Mouse (Mus musculus) olfactory bulb, adult 2 months (tissue): ENCODE measurements around the gene Gm20532. TPM values are rescaled to one million over a fixed set of nuclear protein-coding genes. Genes with fewer than 3 reads are reported as not detected.

ENCODE experiments used
- H3K27ac ChIP-seq: fragments of 200-500 bp; 2 replicates; pipeline ENCODE4 v1.5.1; 2012; ENCODE audit warnings: low read depth, low read length; ENCODE audit not compliant: insufficient read depth
- H3K4me1 ChIP-seq: fragments of 200-500 bp; 2 replicates; pipeline ENCODE4 v1.6.1; 2012; ENCODE audit warnings: low read length; ENCODE audit not compliant: control insufficient read depth, insufficient read depth
- H3K4me3 ChIP-seq: fragments of 200-500 bp; 2 replicates; pipeline ENCODE4 v1.5.1; 2012; ENCODE audit warnings: mild to moderate bottlenecking, low read depth, low read length, moderate library complexity; ENCODE audit not compliant: insufficient read depth
- CTCF ChIP-seq: fragments of 200-500 bp; IDR thresholded peaks from 2 replicates; pipeline ENCODE4 v1.5.1; 2012; ENCODE audit warnings: low read depth, mild to moderate bottlenecking, low read length, moderate library complexity; ENCODE audit not compliant: insufficient read depth
- POLR2A ChIP-seq: fragments of 200-500 bp; IDR thresholded peaks from 2 replicates; pipeline ENCODE4 v1.6.1; 2012; ENCODE audit warnings: mild to moderate bottlenecking, low read depth, low read length, moderate library complexity; ENCODE audit not compliant: insufficient read depth
- WGBS: fragments of 180-500 bp; shearing (Covaris S2); methylation state at CpG from one replicate; pipeline ENCODE4 v1.1.7; 2018; 5-methylcytosine and 5-hydroxymethylcytosine counted together
- polyA plus RNA-seq: library from polyadenylated mRNA; stranded (reverse); fragments of >200 nt; gene quantifications from 2 replicates; pipeline ENCODE4 v1.2.4, GENCODE M21; 2012; ENCODE audit warnings: low replicate concordance; ENCODE audit not compliant: missing spikeins, insufficient read depth, insufficient read length

Gm20532 gene
- polyA plus RNA-seq, 1 experiment: not detected

DNA sequence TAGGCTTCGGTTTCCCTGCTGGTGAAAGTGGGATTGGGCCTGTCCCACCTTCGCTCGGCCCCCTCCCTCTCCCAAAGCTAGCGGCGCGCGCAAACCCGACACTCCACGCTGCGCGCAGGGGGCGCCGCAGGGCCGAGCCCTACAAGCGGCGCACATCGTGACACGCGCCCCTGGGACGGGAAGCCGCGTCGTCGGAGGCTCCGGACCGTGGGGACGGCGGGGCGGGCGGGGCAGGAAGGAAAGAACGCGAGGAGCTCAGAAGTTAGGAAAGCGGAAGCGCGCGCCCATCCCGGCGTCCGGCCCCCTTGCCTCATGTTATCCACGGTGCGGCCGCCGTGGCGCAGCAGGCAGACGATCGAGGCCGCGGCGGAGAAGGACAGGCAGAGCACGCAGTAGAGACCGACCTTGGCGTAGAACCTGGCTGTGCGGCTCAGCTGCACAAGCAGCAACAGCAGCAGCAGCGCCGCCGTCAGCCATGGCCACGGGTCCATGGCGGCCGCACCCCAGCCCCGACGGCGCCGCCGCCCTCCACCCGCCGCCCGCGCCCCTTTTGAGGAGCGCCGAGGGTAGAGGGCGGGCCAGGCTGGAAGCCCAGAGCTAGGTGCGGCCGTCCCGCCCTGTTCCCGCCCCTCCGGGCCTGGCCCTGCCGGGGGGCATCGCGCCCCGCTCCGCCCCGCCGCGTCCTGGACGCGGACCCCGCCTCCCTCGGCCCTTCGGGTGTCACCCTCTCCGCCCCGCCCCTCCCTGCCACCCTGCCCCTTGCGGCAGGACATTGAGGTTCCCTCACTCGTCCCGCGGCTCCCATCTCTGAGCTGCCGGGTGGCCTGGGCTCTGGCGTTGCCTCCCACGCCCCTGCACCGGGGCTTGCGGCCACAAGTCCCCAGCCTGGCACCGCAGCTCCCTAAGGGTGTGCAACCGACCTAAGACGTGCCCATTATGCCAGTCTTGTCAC, 17.6 kb downstream of the Gm20532 start, which contains the start of gene Agpat2:
Agpat2 (minus strand) TSS at position 698 of the 952 bp plus-strand sequence.
- Histone ChIP-seq H3K4me3 (peak within 1 kb of the TSS; percentile 51), H3K4me1 (peaks cover 12% of the 10 kb centered on the region), H3K27ac (no peak within 1 kb of the TSS)
- TF ChIP-seq CTCF (no peak), POLR2A (0 out of 2 replicates have a peak, but pooled peaks have one; percentile 25)
- 1% methylated on average over 97 of the region's 103 CpGs for WGBS

GRCm38 (mm10) chr2:26605331-26605730, 18.9 kb downstream of the Gm20532 start:
- TF ChIP-seq CTCF (no peak), POLR2A (no peak)
- Histone ChIP-seq H3K27ac (no peak overlapping the region), H3K4me1 (peaks cover 12% of the 10 kb centered on the region), H3K4me3 (no peak overlapping the region)
- WGBS: 85% methylated on average over 8 of the region's 8 CpGs

GRCm38 (mm10) chr2:26606579-26606978, 20.1 kb downstream of the Gm20532 start:
- H3K4me3 ChIP-seq: no peak overlapping the region
- peaks cover 12% of the 10 kb centered on the region for H3K4me1 ChIP-seq
- no peak overlapping the region for H3K27ac ChIP-seq
- WGBS: 89% methylated on average over 3 of the region's 3 CpGs
- no peak for TF ChIP-seq POLR2A
- no peak for TF ChIP-seq CTCF

- peaks cover 12% of the 10 kb centered on the region for H3K4me1 ChIP-seq
- H3K27ac ChIP-seq: no peak overlapping the region
- no peak for TF ChIP-seq CTCF
- TF ChIP-seq POLR2A: no peak
- 65% methylated on average over 6 of the region's 6 CpGs for WGBS
- no peak overlapping the region for H3K4me3 ChIP-seq
These were observed 20.8 kb downstream of the Gm20532 start for GRCm38 (mm10) chr2:26607056-26607910.

DNA sequence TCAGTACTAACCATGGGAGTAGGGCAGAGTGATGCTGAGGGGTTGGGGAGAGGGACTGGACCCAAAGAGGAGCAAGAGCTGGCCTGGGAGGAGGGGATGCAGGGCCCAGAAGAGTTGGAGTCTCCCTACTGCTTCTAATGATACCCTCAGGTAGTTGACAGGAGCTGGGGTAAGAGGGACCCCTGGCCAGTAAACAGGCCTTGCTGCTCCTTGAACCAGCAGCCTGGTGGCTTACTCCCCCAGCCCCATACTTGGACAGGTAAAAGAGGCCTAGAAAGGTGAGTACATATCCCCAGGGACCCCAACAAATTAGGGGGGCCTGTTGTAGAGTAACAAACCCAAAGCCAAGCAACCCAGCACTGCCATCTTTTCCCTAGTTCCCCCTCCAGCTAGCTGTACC, 22.3 kb downstream of the Gm20532 start:
- TF ChIP-seq POLR2A (no peak), CTCF (no peak)
- Histone ChIP-seq H3K27ac (no peak overlapping the region), H3K4me3 (no peak overlapping the region), H3K4me1 (peaks cover 8% of the 10 kb centered on the region)

- Histone ChIP-seq H3K27ac (no peak overlapping the region), H3K4me1 (peaks cover 3% of the 10 kb centered on the region; the same call in 1 of the 2 replicates), H3K4me3 (no peak overlapping the region)
- TF ChIP-seq CTCF (no peak), POLR2A (no peak)
These were observed 22.8 kb downstream of the Gm20532 start for GRCm38 (mm10) chr2:26609261-26609661.

DNA sequence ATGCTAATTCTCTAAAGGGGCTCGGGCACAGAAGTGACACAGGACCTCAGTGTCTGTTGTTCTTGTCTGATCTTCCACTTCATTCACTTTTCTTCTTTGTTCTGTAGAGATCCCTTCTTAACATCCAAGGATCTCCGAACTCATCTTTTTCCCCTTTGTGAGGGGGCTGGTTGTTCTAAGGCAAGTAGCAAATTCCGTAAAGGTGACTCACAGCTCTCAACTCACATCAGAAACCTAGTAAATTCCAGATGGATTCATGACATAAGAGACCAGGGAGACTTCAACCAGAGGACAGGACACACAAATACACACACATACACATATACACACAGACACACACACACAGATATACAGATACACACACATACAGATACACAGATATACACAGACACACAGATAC, 24.1 kb downstream of the Gm20532 start:
- WGBS: 86% methylated on average over 3 of the region's 3 CpGs
- no peaks in the 10 kb centered on the region for H3K4me1 ChIP-seq
- H3K4me3 ChIP-seq: no peak overlapping the region
- TF ChIP-seq CTCF: no peak
- no peak for TF ChIP-seq POLR2A
- H3K27ac ChIP-seq: no peak overlapping the region

GRCm38 (mm10) chr2:26611054-26611453, 24.6 kb downstream of the Gm20532 start:
- Histone ChIP-seq H3K27ac (no peak overlapping the region), H3K4me1 (no peaks in the 10 kb centered on the region), H3K4me3 (no peak overlapping the region)
- TF ChIP-seq POLR2A (no peak), CTCF (no peak)

DNA sequence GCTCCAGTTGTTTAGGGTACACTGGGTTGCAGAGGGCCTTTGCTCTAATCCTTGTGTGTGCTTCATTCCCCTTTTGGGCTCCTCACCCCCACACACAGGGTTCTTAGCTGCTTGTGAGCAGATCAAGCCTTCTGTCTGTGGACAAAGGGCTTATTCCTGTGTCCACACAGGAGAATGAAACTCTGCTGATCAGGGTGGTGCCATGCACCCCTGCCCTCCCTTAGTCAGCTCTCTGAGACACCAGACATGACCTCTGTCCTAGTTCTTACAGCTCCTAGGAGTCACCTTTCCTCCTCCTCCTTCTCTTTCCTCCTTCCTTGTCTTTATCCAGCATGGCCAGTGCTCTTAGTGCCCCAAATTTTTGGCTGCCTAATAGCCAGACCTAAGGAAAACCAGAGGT, 25.5 kb downstream of the Gm20532 start:
- TF ChIP-seq CTCF (no peak), POLR2A (no peak)
- no peak overlapping the region for H3K4me3 ChIP-seq
- H3K4me1 ChIP-seq: no peaks in the 10 kb centered on the region
- H3K27ac ChIP-seq: no peak overlapping the region
